Mouse (Mus musculus) stomach, postnatal 0 days (tissue): ENCODE results near the gene Tuba1b. TPM values are rescaled to one million over a fixed set of nuclear protein-coding genes. Genes with fewer than 3 reads are reported as not detected.

Experiments
- ATAC-seq: fragments of 200-750 bp; cut with Nextera tagmentation; 2 replicates; pipeline ENCODE4 v1.8.0; 2017; ENCODE audit not compliant: low FRiP score, low TSS enrichment
- DNase-seq: peaks from one replicate; pipeline ENCODE4 v3.0.0-alpha.2; 2016; ENCODE audit warnings: low spot score
- H3K27ac ChIP-seq: fragments of 300-500 bp; sonication (generic); replicated peaks from 2 replicates; pipeline ENCODE4 v1.5.1; 2014; ENCODE audit warnings: mild to moderate bottlenecking, control low read depth
- H3K27me3 ChIP-seq: fragments of 300-500 bp; sonication (generic); 2 replicates; pipeline ENCODE4 v1.6.1; 2014; ENCODE audit warnings: low read length; ENCODE audit not compliant: control insufficient read depth, insufficient read depth
- H3K36me3 ChIP-seq: fragments of 300-500 bp; sonication (generic); 2 replicates; pipeline ENCODE4 v1.6.1; 2014; ENCODE audit warnings: low read length, mixed read lengths; ENCODE audit not compliant: control insufficient read depth, insufficient read depth
- H3K4me1 ChIP-seq: fragments of 300-500 bp; sonication (generic); replicated peaks from 2 replicates; pipeline ENCODE4 v1.6.1; 2014; ENCODE audit warnings: antibody characterized with exemption; ENCODE audit not compliant: control insufficient read depth, insufficient read depth
- H3K4me2 ChIP-seq: fragments of 300-500 bp; sonication (generic); replicated peaks from 2 replicates; pipeline ENCODE4 v1.6.1; 2014; ENCODE audit warnings: low read depth, mild to moderate bottlenecking, control low read depth, moderate library complexity
- H3K4me3 ChIP-seq: fragments of 300-500 bp; sonication (generic); 2 replicates; pipeline ENCODE4 v1.5.1; 2014; ENCODE audit warnings: low read depth, low read length, control low read depth
- H3K9ac ChIP-seq: fragments of 300-500 bp; sonication (generic); 2 replicates; pipeline ENCODE4 v1.6.1; 2014; ENCODE audit warnings: mild to moderate bottlenecking, low read length, control low read depth, mixed read lengths
- H3K9me3 ChIP-seq: fragments of 300-500 bp; sonication (generic); 2 replicates; pipeline ENCODE4 v1.6.1; 2016; ENCODE audit warnings: low read length; ENCODE audit not compliant: control insufficient read depth
- CTCF ChIP-seq: IDR thresholded peaks from 2 replicates; pipeline ENCODE4 v1.5.1; 2016; ENCODE audit warnings: antibody characterized with exemption, low read depth, mild to moderate bottlenecking, moderate library complexity
- EP300 ChIP-seq: optimal IDR thresholded peaks from 2 replicates; pipeline ENCODE3; 2016; ENCODE audit warnings: antibody characterized with exemption
- WGBS: fragments of 180-500 bp; shearing (Covaris S2); extraction: QIAGEN DNeasy Blood & Tissue Kit; methylation state at CpG from one replicate; pipeline ENCODE4 v1.1.7; 2014; 5-methylcytosine and 5-hydroxymethylcytosine counted together
- polyA plus RNA-seq: library from polyadenylated mRNA; unstranded; fragments of >200 nt; fragmentation: Nextera tagmentation; extraction: Ambion mirVana; gene quantifications from 2 replicates; pipeline ENCODE4 v1.2.1, GENCODE M21; 2015

The Tuba1b gene
- polyA plus RNA-seq, 1 experiment from 2014 or later: 552 TPM

DNA sequence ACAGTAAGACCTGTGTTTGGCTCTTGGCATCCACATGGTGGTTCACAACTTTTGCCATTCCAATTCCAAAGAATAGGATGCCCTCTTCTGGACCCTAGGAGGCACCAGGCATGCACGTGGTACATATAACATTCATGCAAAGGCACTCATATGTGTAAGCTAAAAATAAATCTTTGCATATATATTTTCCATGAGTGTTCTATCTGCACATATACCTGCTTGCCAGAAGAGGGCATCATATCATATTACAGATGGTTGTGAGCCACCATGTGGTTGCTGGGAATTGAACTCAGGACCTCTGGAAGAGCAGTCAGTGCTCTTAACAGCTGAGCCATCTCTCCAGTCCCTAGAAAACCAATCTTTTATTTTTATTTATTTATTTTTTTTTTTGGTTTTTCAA, 32.8 kb downstream of the Tuba1b start:
- DNase-seq (no peak), ATAC-seq (no peak)
- Histone ChIP-seq H3K4me3 (no peak overlapping the region), H3K36me3 (no peaks in the 10 kb centered on the region; the same call in 1 of the 2 replicates), H3K9me3 (no peaks in the 10 kb centered on the region), H3K27me3 (peaks cover 6% of the 10 kb centered on the region), H3K9ac (no peak overlapping the region), H3K4me1 (no peaks in the 10 kb centered on the region), H3K4me2 (no peak overlapping the region), H3K27ac (no peak overlapping the region)
- 62% methylated on average over 1 of the region's 1 CpGs for WGBS
- TF ChIP-seq CTCF (peak; percentile 30), EP300 (no peak)

DNA sequence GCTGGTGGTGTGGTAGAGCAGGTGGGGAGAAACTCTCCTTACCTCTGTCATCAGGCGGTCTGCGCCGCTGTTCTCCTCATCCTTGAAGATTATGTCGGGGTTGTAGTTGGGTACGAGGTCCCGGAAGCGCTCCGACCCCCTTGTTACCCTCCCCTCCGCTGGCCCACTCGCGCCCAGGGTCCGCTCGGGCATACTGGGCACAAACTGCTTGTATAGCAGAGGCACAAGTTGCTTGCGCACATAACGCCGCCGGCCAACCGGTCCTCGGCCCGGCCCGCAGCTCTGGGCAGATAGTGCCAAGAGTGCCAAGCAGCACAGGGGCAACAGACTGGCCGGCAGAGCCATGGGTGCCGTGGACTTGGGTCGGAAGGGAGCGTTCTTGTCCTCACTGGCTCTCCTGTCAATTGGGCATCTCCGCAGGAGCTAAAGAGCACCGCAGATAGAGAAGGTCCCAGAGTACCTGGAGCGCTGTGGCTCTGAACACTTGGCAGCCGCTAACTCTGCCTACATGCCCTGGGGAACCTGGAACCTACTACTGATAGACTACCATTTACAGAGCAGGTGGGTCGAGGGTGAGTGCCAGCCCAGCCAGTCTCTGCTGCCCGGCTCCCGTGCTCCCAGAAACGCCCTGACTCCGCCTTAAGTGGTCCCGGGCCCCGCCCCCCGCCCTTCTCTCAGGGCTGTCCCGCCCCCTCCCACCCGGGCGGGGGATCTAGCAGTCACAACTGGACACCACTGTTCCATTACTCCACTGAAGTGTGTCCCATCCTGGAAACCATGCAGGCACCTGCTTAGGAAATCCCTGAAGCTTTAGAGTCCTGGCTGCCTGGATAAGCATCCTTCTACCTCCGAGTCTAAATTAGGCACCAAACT, 36.2 kb downstream of the Tuba1b start, which contains the start of gene Dhh:
Gene Dhh (minus strand): TSS at position 613 of the 873 bp plus-strand sequence.
- TF ChIP-seq EP300 (no peak), CTCF (no peak)
- under 1% methylated on average over 41 of the region's 41 CpGs for WGBS
- peak; percentile 28 for DNase-seq
- H3K9me3 ChIP-seq: no peaks in the 10 kb centered on the region
- H3K4me2 ChIP-seq: peak within 1 kb of the TSS; percentile 32
- ATAC-seq: 0 out of 2 replicates have a peak, but pooled peaks have one; percentile 11
- H3K36me3 ChIP-seq: no peaks in the 10 kb centered on the region; the same call in 1 of the 2 replicates
- H3K27me3 ChIP-seq: peaks cover 10% of the 10 kb centered on the region
- 0 out of 2 replicates have a peak, but pooled peaks cover 5% of the 10 kb centered on the region for H3K4me1 ChIP-seq
- H3K4me3 ChIP-seq: peak within 1 kb of the TSS; percentile 19
- H3K9ac ChIP-seq: no peak within 1 kb of the TSS
- no peak within 1 kb of the TSS for H3K27ac ChIP-seq

DNA sequence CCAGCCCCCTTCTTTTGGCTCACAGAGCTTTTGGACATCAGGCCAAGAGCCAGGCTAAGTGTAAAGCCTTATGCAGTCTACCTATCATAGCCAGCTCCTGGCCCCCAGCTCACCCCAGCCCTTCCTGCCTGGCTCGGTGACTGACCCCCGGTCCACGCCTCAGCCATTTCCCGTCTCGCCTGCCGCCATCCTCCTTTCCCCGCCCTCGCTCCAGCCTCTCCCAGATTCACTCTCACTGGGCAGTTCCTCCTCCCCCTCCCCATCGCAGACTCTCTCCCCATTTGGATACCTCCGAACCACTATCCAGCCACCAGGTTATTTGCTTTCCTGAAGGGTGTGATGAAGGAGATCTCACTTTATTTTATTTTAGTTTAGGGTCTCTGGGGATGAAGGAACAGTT, 36.9 kb downstream of the Tuba1b start:
- H3K4me2 ChIP-seq: peak overlapping the region; percentile 32
- DNase-seq: no peak
- ATAC-seq: no peak
- H3K36me3 ChIP-seq: no peaks in the 10 kb centered on the region
- H3K9me3 ChIP-seq: no peaks in the 10 kb centered on the region
- H3K4me1 ChIP-seq: 0 out of 2 replicates have a peak, but pooled peaks cover 5% of the 10 kb centered on the region
- peaks cover 10% of the 10 kb centered on the region for H3K27me3 ChIP-seq
- H3K4me3 ChIP-seq: peak overlapping the region; percentile 19
- H3K9ac ChIP-seq: no peak overlapping the region
- 4% methylated on average over 10 of the region's 10 CpGs for WGBS
- TF ChIP-seq CTCF (no peak), EP300 (no peak)
- H3K27ac ChIP-seq: no peak overlapping the region

DNA sequence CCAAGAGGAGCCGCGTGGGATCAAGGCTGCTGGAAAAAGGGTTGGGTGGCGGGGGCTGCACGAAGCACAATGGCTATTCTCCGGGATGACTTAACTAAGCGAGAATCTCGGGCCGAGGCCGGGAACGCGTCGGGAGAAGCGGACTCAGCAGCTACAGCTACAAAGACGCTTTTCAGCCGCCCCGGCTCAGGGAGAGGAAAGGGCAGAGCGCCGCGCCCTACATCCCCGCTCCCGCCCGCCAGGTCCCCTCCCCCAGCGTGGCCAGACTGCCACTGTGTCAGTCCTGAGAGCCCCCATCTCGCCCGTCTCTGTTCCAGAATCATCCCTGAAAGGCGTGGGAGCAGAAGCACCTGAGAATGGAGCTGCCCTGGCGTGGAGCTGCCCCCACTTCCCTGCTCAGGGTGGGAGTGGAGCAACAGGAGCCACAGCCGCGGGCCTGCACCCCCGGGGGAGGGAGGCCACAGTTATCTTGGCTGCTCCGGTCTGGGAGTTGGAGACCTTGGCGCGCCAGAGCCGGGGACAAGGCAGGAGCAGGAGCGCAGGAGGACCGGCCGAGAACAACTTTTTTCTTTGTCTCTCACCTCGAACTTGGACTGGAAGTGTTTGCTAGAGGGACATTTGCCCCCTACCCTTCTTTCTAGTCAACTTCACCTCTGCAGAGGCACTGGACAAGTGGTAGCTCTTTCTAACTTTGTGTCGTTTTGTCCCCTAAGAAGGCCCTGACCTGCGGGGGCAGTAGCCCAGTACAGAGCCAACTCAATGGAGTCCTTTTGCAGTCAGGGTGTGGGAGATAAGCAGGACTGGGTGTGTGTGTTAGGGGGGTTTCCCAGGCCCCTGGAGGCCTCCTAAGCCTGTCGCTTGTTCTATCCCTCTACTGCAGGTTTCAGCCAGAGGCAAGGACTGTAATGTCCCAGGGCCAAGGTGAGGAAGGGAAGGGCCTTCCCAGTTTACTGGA, 38.5 kb downstream of the Tuba1b start:
- TF ChIP-seq CTCF (no peak), EP300 (no peak)
- Histone ChIP-seq H3K9ac (0 out of 2 replicates have a peak overlapping the region, but pooled peaks have one; percentile 23), H3K4me3 (peak overlapping the region; percentile 27), H3K9me3 (no peaks in the 10 kb centered on the region), H3K4me1 (0 out of 2 replicates have a peak, but pooled peaks cover 5% of the 10 kb centered on the region), H3K27ac (no peak overlapping the region), H3K36me3 (no peaks in the 10 kb centered on the region), H3K4me2 (peak overlapping the region; percentile 49), H3K27me3 (peaks cover 10% of the 10 kb centered on the region)
- 6% methylated on average over 40 of the region's 41 CpGs for WGBS
- ATAC-seq (no peak), DNase-seq (peak; percentile 37)

DNA sequence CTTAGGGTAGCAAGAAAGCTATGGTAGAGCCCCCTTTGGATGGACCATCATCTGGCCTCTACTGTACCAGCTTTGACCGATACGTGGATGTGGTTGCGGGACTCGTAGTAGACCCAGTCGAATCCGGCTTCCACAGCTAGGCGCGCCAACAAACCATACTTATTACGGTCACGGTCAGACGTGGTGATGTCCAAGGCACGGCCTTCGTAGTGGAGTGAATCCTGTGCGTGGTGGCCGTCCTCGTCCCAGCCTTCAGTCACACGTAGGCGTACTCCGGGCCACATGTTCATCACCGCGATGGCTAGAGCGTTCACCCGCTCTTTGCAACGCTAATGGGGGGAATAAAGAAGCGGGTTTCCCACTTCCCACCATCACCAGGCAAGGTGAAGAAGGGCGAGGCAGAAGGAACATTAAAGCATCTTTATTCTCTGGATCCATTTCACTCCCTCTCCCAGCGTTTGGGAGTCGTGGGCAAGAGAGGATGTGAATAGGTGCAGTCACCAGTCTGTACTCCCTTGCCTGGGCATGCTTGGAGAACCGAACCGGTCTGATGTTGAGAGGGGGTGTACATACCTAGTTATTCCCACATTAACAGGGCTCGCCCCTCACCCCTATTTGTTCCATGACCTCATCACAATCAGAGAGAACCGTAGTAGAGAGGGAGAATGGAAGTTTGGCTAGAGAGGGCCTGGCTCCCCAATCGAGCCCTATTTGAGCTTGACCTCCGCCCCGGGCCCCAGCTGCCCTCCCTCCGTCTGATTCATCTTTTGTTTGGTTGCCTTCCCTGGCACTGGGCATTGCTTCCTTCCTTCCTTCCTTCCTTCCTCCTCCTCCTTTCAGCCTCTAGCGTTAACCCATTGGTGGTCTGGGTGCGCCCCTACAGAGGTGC, 39.4 kb downstream of the Tuba1b start:
- H3K4me3 ChIP-seq: peak overlapping the region; percentile 53
- TF ChIP-seq CTCF: no peak
- no peak for TF ChIP-seq EP300
- H3K4me1 ChIP-seq: 0 out of 2 replicates have a peak, but pooled peaks cover 5% of the 10 kb centered on the region
- H3K9me3 ChIP-seq: no peaks in the 10 kb centered on the region
- peak overlapping the region; percentile 90 for H3K4me2 ChIP-seq
- H3K9ac ChIP-seq: 0 out of 2 replicates have a peak overlapping the region, but pooled peaks have one; percentile 23
- H3K27me3 ChIP-seq: peaks cover 10% of the 10 kb centered on the region
- H3K27ac ChIP-seq: no peak overlapping the region
- 12% methylated on average over 38 of the region's 38 CpGs for WGBS
- H3K36me3 ChIP-seq: no peaks in the 10 kb centered on the region
- ATAC-seq (no peak), DNase-seq (no peak)
